Mouse (Mus musculus): ENCODE results near the gene Cyp27a1. TPM values are rescaled to one million over a fixed set of nuclear protein-coding genes. Genes with fewer than 3 reads are reported as not detected.

Cyp27a1 gene
- polyA plus RNA-seq, 1 experiment: 10.7 TPM

DNA sequence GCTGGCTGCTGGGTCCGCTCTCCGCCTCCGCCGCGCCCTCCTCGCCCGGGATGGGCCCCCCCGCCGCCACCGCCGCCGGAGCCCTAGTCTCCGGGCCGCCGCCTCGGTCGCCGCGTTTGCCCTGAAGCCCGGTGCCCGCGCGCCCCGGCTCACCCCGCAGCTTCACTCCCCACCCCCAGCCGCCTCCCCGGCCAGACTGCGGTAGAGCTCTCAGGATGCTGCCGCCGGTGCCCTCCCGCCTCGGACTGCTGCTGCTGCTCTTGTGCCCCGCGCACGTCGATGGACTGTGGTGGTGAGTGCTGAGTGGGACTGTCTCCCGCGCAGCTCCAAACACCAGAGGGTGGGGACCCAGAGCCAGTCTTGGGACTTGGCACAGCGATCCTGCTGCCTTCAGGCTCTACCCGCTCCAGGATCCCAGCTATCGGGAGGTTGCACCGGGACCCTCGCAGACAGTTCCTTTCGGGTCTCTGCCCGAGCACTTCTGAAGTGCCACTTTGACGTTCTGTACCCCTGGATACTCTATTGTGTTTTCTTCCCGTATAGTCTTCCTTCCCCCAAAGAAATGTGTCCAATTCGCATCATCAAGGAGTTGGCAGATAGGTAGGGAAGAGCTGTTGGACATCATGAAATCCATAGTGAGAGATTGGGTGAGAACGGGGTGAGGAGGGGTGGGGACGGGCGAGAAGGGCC is 58.7 kb downstream of the Cyp27a1 start:
- Histone ChIP-seq H3K36me3 (ENCODE audit: control insufficient read depth, insufficient read depth, low read length) (no peaks in the 10 kb centered on the region), H3K4me1 (replicated peaks; ENCODE audit: control insufficient read depth, insufficient read depth, low read length) (peaks cover 10% of the 10 kb centered on the region; the same call in 1 of the 2 replicates), H3K4me3 (ENCODE audit: control insufficient read depth, insufficient read depth, low read length) (no peak overlapping the region), H3K27ac (ENCODE audit: control insufficient read depth, insufficient read depth, low read length) (no peak overlapping the region), H3K27me3 (ENCODE audit: control insufficient read depth, insufficient read depth, low read length) (peaks cover 17% of the 10 kb centered on the region)
- TF ChIP-seq POLR2A (IDR thresholded peaks at IDR 0.05; ENCODE audit: control insufficient read depth, extremely low read depth, insufficient read depth, low read length, poor library complexity) (no peak), CTCF (IDR thresholded peaks at IDR 0.05; ENCODE audit: borderline replicate concordance, control insufficient read depth, extremely low read depth, insufficient read depth, low read length, poor library complexity) (no peak)
- WGBS: 2% methylated on average over 50 of the region's 51 CpGs
- DNase-seq: no peak

DNA sequence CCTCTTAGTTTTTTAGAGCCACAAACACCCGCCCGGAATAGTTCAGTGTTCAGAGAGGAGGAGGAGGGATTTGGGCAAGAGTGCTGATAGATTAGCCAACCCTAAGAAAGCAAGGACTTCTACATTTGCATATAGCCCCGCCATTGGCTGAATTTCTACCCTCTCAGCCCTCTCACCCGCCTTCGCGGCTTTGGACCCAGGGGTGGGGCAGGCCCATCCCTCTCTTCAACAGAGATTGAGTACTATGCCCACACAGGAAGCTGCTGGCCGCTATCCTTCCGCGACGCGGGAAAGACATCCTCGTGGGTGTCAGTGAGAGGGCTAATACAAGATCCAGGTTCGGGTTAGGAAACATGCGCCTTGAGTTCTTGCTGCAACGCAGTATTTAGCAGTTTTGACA is 59.8 kb downstream of the Cyp27a1 start:
- H3K27me3 ChIP-seq (ENCODE audit: control insufficient read depth, insufficient read depth, low read length): peaks cover 17% of the 10 kb centered on the region

DNA sequence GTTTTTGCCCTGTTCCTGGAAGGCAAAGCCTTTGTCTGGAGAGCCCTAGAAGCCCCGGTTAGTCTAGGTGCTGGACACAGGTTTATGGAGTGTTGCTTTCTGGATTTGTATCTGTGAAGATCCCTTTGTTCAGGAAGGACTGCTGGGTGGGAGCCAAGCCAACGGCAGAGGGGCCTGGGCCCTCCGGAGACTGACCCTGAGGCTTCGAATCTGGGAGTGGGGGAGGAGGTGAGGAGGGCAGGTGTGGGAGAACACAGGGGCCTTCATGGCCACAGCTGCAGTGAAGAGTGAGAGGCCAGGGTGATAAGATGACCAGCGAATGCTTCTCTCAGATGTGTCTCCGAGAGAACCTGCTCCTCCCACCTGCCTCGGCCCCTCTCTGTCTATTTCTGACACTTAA is 60.7 kb downstream of the Cyp27a1 start:
- no peak for TF ChIP-seq POLR2A (IDR thresholded peaks at IDR 0.05; ENCODE audit: control insufficient read depth, extremely low read depth, insufficient read depth, low read length, poor library complexity)
- TF ChIP-seq CTCF (IDR thresholded peaks at IDR 0.05; ENCODE audit: borderline replicate concordance, control insufficient read depth, extremely low read depth, insufficient read depth, low read length, poor library complexity): no peak
- H3K4me1 ChIP-seq (replicated peaks; ENCODE audit: control insufficient read depth, insufficient read depth, low read length): peaks cover 10% of the 10 kb centered on the region; the same call in 1 of the 2 replicates
- 69% methylated on average over 7 of the region's 7 CpGs for WGBS
- H3K27ac ChIP-seq (ENCODE audit: control insufficient read depth, insufficient read depth, low read length): no peak overlapping the region
- H3K27me3 ChIP-seq (ENCODE audit: control insufficient read depth, insufficient read depth, low read length): peaks cover 17% of the 10 kb centered on the region
- DNase-seq: no peak
- H3K36me3 ChIP-seq (ENCODE audit: control insufficient read depth, insufficient read depth, low read length): no peaks in the 10 kb centered on the region
- no peak overlapping the region for H3K4me3 ChIP-seq (ENCODE audit: control insufficient read depth, insufficient read depth, low read length)

More for the DNA sequence above, 59.8 kb downstream of the Cyp27a1 start:
- DNase-seq: peak; percentile 63
- TF ChIP-seq CTCF (IDR thresholded peaks at IDR 0.05; ENCODE audit: borderline replicate concordance, control insufficient read depth, extremely low read depth, insufficient read depth, low read length, poor library complexity) (no peak), POLR2A (IDR thresholded peaks at IDR 0.05; ENCODE audit: control insufficient read depth, extremely low read depth, insufficient read depth, low read length, poor library complexity) (no peak)
- Histone ChIP-seq H3K36me3 (ENCODE audit: control insufficient read depth, insufficient read depth, low read length) (no peaks in the 10 kb centered on the region), H3K4me1 (replicated peaks; ENCODE audit: control insufficient read depth, insufficient read depth, low read length) (peaks cover 10% of the 10 kb centered on the region; the same call in 1 of the 2 replicates), H3K27ac (ENCODE audit: control insufficient read depth, insufficient read depth, low read length) (no peak overlapping the region), H3K4me3 (ENCODE audit: control insufficient read depth, insufficient read depth, low read length) (no peak overlapping the region)
- under 1% methylated on average over 15 of the region's 15 CpGs for WGBS

- Histone ChIP-seq H3K36me3 (ENCODE audit: control insufficient read depth, insufficient read depth, low read length) (no peaks in the 10 kb centered on the region), H3K27ac (ENCODE audit: control insufficient read depth, insufficient read depth, low read length) (no peak overlapping the region), H3K4me1 (replicated peaks; ENCODE audit: control insufficient read depth, insufficient read depth, low read length) (peaks cover 9% of the 10 kb centered on the region; the same call in 1 of the 2 replicates), H3K27me3 (ENCODE audit: control insufficient read depth, insufficient read depth, low read length) (peaks cover 17% of the 10 kb centered on the region), H3K4me3 (ENCODE audit: control insufficient read depth, insufficient read depth, low read length) (no peak overlapping the region)
- 55% methylated on average over 5 of the region's 5 CpGs for WGBS
- DNase-seq: no peak
- TF ChIP-seq POLR2A (IDR thresholded peaks at IDR 0.05; ENCODE audit: control insufficient read depth, extremely low read depth, insufficient read depth, low read length, poor library complexity) (no peak), CTCF (IDR thresholded peaks at IDR 0.05; ENCODE audit: borderline replicate concordance, control insufficient read depth, extremely low read depth, insufficient read depth, low read length, poor library complexity) (no peak)
These were observed 62.4 kb downstream of the Cyp27a1 start for GRCm38 (mm10) chr1:74775816-74776215.

DNA sequence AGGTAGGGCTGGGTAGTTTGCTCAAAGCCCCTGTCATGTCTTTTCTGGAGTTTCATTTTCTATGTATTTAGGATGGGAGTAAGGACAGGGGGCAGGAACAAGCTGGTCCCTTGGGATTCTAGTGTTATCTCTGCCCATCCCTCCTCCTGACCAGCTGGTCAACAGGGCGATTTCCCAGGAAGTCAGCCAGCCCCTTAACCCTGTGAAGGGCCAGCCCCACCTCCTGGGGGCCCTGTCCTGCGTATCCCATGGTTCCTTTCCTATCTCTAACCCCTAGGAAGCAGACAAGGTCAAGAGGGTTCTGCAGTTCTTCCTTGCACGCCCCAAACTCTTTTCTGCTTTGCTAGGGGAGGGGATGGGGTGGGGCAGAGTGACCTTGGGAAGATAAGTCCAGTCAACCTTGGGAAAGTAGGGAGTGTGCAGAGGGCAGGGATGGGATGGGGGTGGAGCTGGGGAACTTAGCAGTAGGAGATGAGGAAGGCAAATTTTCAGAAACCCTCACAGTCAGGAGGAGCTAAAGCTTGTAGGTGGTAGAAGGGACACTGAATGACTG is 65.6 kb downstream of the Cyp27a1 start:
- Histone ChIP-seq H3K36me3 (ENCODE audit: control insufficient read depth, insufficient read depth, low read length) (no peaks in the 10 kb centered on the region), H3K4me3 (ENCODE audit: control insufficient read depth, insufficient read depth, low read length) (no peak overlapping the region), H3K27me3 (ENCODE audit: control insufficient read depth, insufficient read depth, low read length) (no peaks in the 10 kb centered on the region; the same call in 1 of the 2 replicates), H3K4me1 (replicated peaks; ENCODE audit: control insufficient read depth, insufficient read depth, low read length) (peaks cover 8% of the 10 kb centered on the region; the same call in 1 of the 2 replicates), H3K27ac (ENCODE audit: control insufficient read depth, insufficient read depth, low read length) (no peak overlapping the region)
- WGBS: 84% methylated on average over 3 of the region's 3 CpGs
- DNase-seq: no peak
- TF ChIP-seq POLR2A (IDR thresholded peaks at IDR 0.05; ENCODE audit: control insufficient read depth, extremely low read depth, insufficient read depth, low read length, poor library complexity) (no peak), CTCF (IDR thresholded peaks at IDR 0.05; ENCODE audit: borderline replicate concordance, control insufficient read depth, extremely low read depth, insufficient read depth, low read length, poor library complexity) (no peak)

DNA sequence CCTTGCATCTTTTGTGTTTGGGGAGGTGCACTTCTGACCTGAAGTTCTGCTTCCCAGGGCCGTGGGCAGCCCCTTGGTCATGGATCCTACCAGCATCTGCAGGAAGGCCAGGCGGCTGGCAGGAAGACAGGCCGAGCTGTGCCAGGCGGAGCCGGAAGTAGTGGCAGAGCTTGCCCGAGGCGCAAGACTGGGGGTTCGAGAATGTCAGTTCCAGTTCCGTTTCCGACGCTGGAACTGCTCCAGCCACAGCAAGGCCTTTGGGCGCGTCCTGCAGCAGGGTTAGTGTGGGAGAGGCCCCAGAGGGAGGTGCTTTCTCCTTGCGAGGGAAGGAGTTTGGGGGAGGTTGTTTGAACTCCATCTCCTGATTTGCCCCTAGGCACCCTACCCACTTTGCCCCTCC is 68.7 kb downstream of the Cyp27a1 start:
- Histone ChIP-seq H3K27ac (ENCODE audit: control insufficient read depth, insufficient read depth, low read length) (no peak overlapping the region), H3K27me3 (ENCODE audit: control insufficient read depth, insufficient read depth, low read length) (peaks cover 7% of the 10 kb centered on the region; the same call in 1 of the 2 replicates), H3K4me1 (replicated peaks; ENCODE audit: control insufficient read depth, insufficient read depth, low read length) (peaks cover 8% of the 10 kb centered on the region; the same call in 1 of the 2 replicates), H3K4me3 (ENCODE audit: control insufficient read depth, insufficient read depth, low read length) (no peak overlapping the region), H3K36me3 (ENCODE audit: control insufficient read depth, insufficient read depth, low read length) (no peaks in the 10 kb centered on the region)
- DNase-seq: no peak
- TF ChIP-seq POLR2A (IDR thresholded peaks at IDR 0.05; ENCODE audit: control insufficient read depth, extremely low read depth, insufficient read depth, low read length, poor library complexity): no peak
- no peak for TF ChIP-seq CTCF (IDR thresholded peaks at IDR 0.05; ENCODE audit: borderline replicate concordance, control insufficient read depth, extremely low read depth, insufficient read depth, low read length, poor library complexity)
- 15% methylated on average over 14 of the region's 14 CpGs for WGBS
